Mouse (Mus musculus) midbrain, postnatal 0 days (tissue): ENCODE data around the gene Wwc2. TPM values are rescaled to one million over a fixed set of nuclear protein-coding genes. Genes with fewer than 3 reads are reported as not detected.
A peak's percentile ranks its signal among the peaks of the same experiment; 100 is the strongest.

Source experiments
- ATAC-seq: fragments of 200-750 bp; cut with Nextera tagmentation; 2 replicates; pipeline ENCODE4 v1.8.0; 2017; ENCODE audit warnings: moderate number of reproducible peaks, mild to moderate bottlenecking, moderate TSS enrichment, moderate library complexity; ENCODE audit not compliant: low FRiP score
- DNase-seq: peaks from one replicate; pipeline ENCODE4 v3.0.0-alpha.2; 2015; ENCODE audit warnings: low spot score
- H3K27ac ChIP-seq: fragments of 300-500 bp; sonication (generic); 2 replicates; pipeline ENCODE4 v1.5.1; 2014; ENCODE audit warnings: low read depth, mild to moderate bottlenecking, low read length, mixed read lengths
- H3K27me3 ChIP-seq: fragments of 300-500 bp; sonication (generic); 2 replicates; pipeline ENCODE4 v1.6.1; 2014; ENCODE audit warnings: low read length, control low read depth, mixed read lengths; ENCODE audit not compliant: insufficient read depth
- H3K36me3 ChIP-seq: fragments of 300-500 bp; sonication (generic); 2 replicates; pipeline ENCODE4 v1.6.1; 2014; ENCODE audit warnings: low read length, control low read depth, mixed read lengths; ENCODE audit not compliant: insufficient read depth
- H3K4me1 ChIP-seq: fragments of 300-500 bp; sonication (generic); 2 replicates; pipeline ENCODE4 v1.6.1; 2014; ENCODE audit warnings: mild to moderate bottlenecking, control low read depth, antibody characterized with exemption, low read length, mixed read lengths; ENCODE audit not compliant: insufficient read depth
- H3K4me2 ChIP-seq: fragments of 300-500 bp; sonication (generic); 2 replicates; pipeline ENCODE4 v1.6.1; 2014; ENCODE audit warnings: low read depth, mild to moderate bottlenecking, low read length, mixed read lengths; ENCODE audit not compliant: poor library complexity, severe bottlenecking
- H3K4me3 ChIP-seq: fragments of 300-500 bp; sonication (generic); 2 replicates; pipeline ENCODE4 v1.5.1; 2014; ENCODE audit warnings: low read depth, mild to moderate bottlenecking, low read length, moderate library complexity
- H3K9ac ChIP-seq: fragments of 300-500 bp; sonication (generic); replicated peaks from 2 replicates; pipeline ENCODE4 v1.6.1; 2014; ENCODE audit warnings: mild to moderate bottlenecking, low read length, moderate library complexity, mixed read lengths; ENCODE audit not compliant: poor library complexity, severe bottlenecking
- H3K9me3 ChIP-seq: fragments of 300-500 bp; sonication (generic); 2 replicates; pipeline ENCODE4 v1.6.1; 2016; ENCODE audit warnings: low read length, control low read depth
- CTCF ChIP-seq: IDR thresholded peaks from 2 replicates; pipeline ENCODE4 v1.5.1; 2016; ENCODE audit warnings: antibody characterized with exemption, mild to moderate bottlenecking
- WGBS: fragments of 180-500 bp; shearing (Covaris S2); extraction: QIAGEN DNeasy Blood & Tissue Kit; methylation state at CpG from one replicate; pipeline ENCODE4 v1.1.7; 2014; 5-methylcytosine and 5-hydroxymethylcytosine counted together
- polyA plus RNA-seq: library from polyadenylated mRNA; unstranded; fragments of >200 nt; fragmentation: Nextera tagmentation; extraction: Ambion mirVana; gene quantifications from 2 replicates; pipeline ENCODE4 v1.2.1, GENCODE M21; 2015
- total RNA-seq: library from RNA; depleted of rRNA; stranded (reverse); fragments of >200 nt; gene quantifications from 2 replicates; pipeline ENCODE4 v1.2.3, GENCODE M21; 2014

Wwc2 gene
- total and polyA plus RNA-seq, 2 experiments from 2014 or later, result 4.5 to 9.6 TPM

- WGBS, result 89% methylated on average over 12 of the region's 12 CpGs
- ATAC-seq (no peak), DNase-seq (no peak)
- H3K9me3 ChIP-seq, result no peaks in the 10 kb centered on the region
- H3K27me3 ChIP-seq, result no peaks in the 10 kb centered on the region
- no peaks in the 10 kb centered on the region for H3K36me3 ChIP-seq
- TF ChIP-seq CTCF, result no peak
- no peak overlapping the region for H3K27ac ChIP-seq
- H3K9ac ChIP-seq, result no peak overlapping the region
- H3K4me1 ChIP-seq, result no peaks in the 10 kb centered on the region
- H3K4me2 ChIP-seq, result no peak overlapping the region
- H3K4me3 ChIP-seq, result no peak overlapping the region
Observed at GRCm38 (mm10) chr8:47811221-47811620, 179.5 kb downstream of the Wwc2 start.

DNA sequence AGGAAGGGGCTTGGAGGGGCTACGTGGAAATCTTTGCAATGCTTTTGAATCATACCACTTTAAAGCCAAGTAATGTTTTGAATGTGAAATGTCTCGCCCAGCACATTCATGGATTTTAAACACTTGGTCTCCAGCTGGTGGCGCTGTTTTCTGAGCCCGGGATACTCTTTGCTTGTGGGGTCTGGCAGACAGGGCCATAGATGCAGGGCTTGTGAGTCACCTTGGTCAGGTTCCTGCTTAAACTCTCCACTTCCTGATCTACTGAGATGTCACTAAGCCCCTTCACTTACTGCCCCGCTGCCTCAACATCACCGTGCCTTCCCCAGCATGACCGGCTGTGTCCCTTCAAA lies 180.1 kb downstream of the Wwc2 start:
- DNase-seq (no peak), ATAC-seq (no peak)
- H3K36me3 ChIP-seq, result no peaks in the 10 kb centered on the region
- H3K4me3 ChIP-seq, result no peak overlapping the region
- H3K4me1 ChIP-seq, result no peaks in the 10 kb centered on the region
- TF ChIP-seq CTCF, result 0 out of 2 replicates have a peak, but pooled peaks have one; percentile 11
- 82% methylated on average over 7 of the region's 7 CpGs for WGBS
- H3K4me2 ChIP-seq, result no peak overlapping the region
- H3K9me3 ChIP-seq, result no peaks in the 10 kb centered on the region
- H3K27ac ChIP-seq, result no peak overlapping the region
- H3K9ac ChIP-seq, result no peak overlapping the region
- no peaks in the 10 kb centered on the region for H3K27me3 ChIP-seq

DNA sequence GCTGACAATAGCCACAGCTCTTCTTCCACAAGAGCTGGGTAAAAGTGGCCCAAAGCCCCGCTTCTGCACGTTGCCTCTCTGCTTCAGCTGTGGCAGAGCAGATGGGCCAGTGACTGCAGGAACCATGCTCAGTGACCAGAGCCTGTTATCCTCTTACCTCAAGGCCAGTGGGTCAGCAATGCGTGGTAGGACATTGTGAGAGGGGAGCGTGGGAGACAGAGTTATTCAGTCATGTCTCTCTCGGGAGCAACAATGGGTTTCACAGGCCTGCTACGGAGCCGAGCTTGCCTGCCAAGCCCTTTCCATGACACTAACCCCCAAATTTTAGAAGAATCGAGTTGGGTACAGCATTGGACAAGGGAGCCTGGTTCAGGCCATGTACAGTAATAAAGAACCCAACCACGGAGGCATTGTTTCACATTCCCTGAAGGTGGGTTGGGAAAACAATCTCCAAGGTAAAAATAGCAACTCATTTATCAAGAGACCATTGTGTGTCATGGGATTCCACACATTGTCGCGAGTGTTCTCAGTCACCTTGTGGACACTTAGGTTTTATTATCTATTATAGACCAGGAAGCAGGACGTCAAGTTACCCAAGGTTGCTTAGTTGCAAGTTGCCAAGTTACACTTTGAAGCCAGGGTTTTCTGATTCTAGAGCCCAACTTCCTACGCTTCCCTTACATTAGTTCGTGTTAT lies 180.6 kb downstream of the Wwc2 start:
- no peak overlapping the region for H3K4me3 ChIP-seq
- no peaks in the 10 kb centered on the region for H3K4me1 ChIP-seq
- ATAC-seq (no peak), DNase-seq (no peak)
- no peaks in the 10 kb centered on the region for H3K36me3 ChIP-seq
- 85% methylated on average over 14 of the region's 14 CpGs for WGBS
- H3K4me2 ChIP-seq, result no peak overlapping the region
- H3K9me3 ChIP-seq, result no peaks in the 10 kb centered on the region
- H3K27me3 ChIP-seq, result no peaks in the 10 kb centered on the region
- TF ChIP-seq CTCF, result no peak
- H3K27ac ChIP-seq, result no peak overlapping the region
- no peak overlapping the region for H3K9ac ChIP-seq

- 86% methylated on average over 1 of the region's 1 CpGs for WGBS
- no peak for ATAC-seq
- no peaks in the 10 kb centered on the region for H3K36me3 ChIP-seq
- no peak overlapping the region for H3K4me2 ChIP-seq
- no peaks in the 10 kb centered on the region for H3K4me1 ChIP-seq
- H3K9ac ChIP-seq, result no peak overlapping the region
- no peak for DNase-seq
- H3K4me3 ChIP-seq, result no peak overlapping the region
- no peak overlapping the region for H3K27ac ChIP-seq
- TF ChIP-seq CTCF, result no peak
- no peaks in the 10 kb centered on the region for H3K27me3 ChIP-seq
- H3K9me3 ChIP-seq, result no peaks in the 10 kb centered on the region
Observed at GRCm38 (mm10) chr8:47804262-47804661, 186.5 kb downstream of the Wwc2 start.

GRCm38 (mm10) chr8:47802349-47802748 lies 188.4 kb downstream of the Wwc2 start:
- no peak for ATAC-seq
- 80% methylated on average over 2 of the region's 2 CpGs for WGBS

GRCm38 (mm10) chr8:47799438-47799837 lies 191.3 kb downstream of the Wwc2 start:
- Histone ChIP-seq H3K27ac (no peak overlapping the region), H3K4me2 (no peak overlapping the region), H3K9me3 (no peaks in the 10 kb centered on the region), H3K27me3 (no peaks in the 10 kb centered on the region), H3K4me3 (no peak overlapping the region), H3K36me3 (no peaks in the 10 kb centered on the region), H3K4me1 (no peaks in the 10 kb centered on the region), H3K9ac (no peak overlapping the region)
- DNase-seq (no peak), ATAC-seq (no peak)
- WGBS, result 93% methylated on average over 6 of the region's 6 CpGs
- TF ChIP-seq CTCF, result no peak

More at GRCm38 (mm10) chr8:47802349-47802748, 188.4 kb downstream of the Wwc2 start:
- Histone ChIP-seq H3K4me1 (no peaks in the 10 kb centered on the region), H3K36me3 (no peaks in the 10 kb centered on the region), H3K9ac (no peak overlapping the region), H3K4me2 (no peak overlapping the region), H3K9me3 (no peaks in the 10 kb centered on the region), H3K4me3 (no peak overlapping the region), H3K27ac (no peak overlapping the region), H3K27me3 (no peaks in the 10 kb centered on the region)
- no peak for TF ChIP-seq CTCF
- DNase-seq, result no peak
